Mouse (Mus musculus) cerebellum, adult (tissue): ENCODE data around the gene Kdm5a.

Source experiments
- ATAC-seq: cut with Nextera tagmentation; 2 replicates; pipeline ENCODE4 v1.9.2; 2017; ENCODE audit warnings: mild to moderate bottlenecking, moderate library complexity, mixed read lengths; ENCODE audit not compliant: insufficient number of reproducible peaks, low FRiP score, low TSS enrichment

Gene Kdm5a

DNA sequence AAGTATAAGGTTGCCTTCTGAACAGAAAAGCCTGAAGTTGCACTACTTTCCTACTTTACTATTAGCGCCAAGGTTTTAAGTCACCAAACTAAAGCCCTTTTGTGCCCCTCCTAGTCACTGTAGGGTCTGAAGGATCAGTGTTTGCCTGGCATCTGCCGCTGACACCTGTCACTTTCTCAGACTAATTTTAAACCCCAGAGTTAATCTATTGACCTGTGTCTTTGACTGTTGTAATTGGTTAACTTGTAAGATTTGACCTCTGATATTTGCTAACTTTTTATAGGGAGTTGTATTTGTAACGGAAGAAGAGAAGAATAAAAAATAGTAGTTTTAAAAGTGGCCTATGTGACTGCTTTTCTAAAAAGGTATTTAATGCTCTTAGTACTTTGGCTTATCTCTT lies 74.2 kb downstream of the Kdm5a start:
- ATAC-seq, result no peak

DNA sequence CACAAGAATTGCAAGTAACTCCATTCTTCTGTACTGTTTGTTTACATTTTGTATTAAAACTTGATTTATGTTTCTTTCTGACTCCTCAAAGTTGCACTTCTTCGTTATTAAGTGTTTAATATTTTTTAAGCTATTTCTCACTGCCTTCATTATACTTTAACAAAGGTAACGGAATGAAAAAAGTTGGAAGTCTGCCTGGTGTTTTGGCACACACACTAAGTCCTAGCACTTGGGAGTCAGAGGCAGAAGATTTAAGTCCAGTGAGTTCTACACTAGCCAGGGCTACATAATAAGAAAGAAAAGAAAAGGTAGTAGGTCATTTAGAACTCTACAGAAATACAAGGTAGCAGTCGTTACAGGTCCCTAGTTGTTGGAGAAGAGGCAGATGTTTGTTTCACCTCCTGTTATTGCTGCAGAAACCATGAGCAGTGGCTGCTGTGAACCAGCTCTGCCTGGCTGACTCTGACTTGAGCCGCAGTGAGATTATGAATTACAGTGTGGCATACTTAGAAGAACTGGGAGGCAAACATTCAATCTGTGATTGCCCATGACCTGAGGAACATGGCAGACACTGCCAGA lies 78.3 kb downstream of the Kdm5a start:
- ATAC-seq, result no peak

DNA sequence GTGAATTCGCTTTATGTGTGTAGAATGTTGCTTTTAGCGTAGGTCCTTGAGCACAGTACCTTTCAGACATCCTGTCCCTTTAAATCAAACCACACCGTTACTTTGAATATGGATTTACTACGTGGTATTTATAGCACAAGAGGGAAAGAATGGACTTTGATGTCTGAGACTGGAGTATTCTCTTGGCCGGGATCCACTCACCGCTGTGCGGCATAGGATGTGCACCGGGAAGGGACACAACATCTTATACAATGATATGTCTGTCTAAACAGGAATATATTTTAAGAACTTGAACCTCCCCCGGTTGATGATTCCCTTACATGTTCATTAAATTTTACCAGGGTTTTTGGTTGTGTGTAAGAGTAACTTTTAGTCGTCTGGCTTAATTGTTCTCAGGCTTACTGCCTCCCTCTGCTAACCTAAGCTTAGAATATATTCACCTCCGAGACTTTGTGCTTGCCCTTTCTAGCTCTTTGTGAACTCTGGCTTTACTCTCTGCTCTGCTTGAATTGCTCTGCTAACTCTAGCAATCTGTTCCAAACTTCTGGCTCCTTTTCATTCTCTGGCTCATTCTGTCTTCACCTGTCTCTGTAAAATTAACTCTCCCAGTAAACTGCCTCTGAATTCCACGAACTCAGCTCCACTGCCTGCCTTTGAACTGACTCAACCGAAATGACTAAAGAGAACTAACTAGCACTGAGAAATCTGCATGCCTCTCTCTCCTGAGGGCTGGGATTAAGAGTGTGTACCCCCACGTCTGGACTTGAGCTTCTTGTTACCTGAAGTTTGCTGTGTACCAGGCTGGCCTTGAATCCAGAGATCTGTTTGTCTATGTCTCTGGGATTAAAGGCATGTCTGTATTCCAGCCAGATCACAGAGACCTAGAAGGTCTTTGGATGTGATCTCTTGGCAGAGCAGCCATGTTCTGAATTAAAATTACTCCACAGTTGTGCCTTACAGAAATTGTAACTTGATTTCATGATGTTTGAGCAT lies 79.7 kb downstream of the Kdm5a start:
- ATAC-seq, result no peak

DNA sequence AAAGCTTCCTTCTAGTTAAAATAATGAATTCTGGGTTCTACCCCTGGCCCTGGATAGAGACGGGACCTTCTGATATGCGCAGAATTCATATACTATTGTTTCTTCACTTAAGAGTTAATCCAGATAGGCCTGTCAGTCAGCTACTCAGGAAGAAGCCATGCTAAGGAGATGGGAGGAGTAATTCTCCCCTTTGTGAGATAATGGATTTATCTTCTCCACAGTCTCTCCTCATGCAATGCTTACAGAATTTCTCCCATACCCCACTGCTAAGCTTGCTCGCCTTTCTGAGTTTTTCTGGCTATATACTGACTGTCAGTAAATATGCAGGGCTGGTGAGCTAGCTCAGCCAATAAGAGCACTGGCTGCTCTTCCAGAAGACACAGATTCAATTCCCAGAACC lies 86.3 kb downstream of the Kdm5a start:
- no peak for ATAC-seq

DNA sequence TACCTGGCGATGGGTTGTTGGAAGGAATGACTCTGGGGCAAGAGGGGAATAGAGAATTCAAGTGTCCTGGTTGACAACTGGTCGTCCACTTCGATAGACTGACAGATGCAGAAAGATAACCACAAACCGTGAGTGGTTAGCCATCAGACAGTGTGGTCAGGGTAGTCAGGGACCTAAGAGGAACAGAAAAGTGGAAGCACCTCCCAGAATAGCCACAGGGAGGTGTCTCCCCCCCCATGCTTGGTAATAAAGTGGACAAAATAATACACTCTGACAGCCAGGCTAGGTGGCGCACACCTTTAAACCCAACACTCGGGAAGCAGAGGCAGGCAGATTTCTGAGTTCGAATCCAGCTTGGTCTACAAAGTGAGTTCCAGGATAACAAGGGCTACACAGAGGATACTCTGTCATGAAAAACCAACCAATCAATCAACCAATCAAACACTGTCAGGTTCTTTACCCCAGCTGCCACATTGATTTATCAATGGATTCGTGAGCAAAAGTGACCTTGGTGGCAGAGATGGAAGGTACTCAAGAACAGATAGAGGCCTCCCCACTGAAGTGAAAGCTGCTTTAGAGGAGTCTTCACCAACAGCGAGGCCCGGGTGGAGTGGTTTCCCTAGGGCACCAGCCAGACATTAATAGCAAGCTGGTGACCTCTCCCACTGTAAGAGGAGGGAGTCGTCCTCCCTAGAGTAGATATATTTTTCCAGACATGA lies 88.6 kb downstream of the Kdm5a start:
- no peak for ATAC-seq

DNA sequence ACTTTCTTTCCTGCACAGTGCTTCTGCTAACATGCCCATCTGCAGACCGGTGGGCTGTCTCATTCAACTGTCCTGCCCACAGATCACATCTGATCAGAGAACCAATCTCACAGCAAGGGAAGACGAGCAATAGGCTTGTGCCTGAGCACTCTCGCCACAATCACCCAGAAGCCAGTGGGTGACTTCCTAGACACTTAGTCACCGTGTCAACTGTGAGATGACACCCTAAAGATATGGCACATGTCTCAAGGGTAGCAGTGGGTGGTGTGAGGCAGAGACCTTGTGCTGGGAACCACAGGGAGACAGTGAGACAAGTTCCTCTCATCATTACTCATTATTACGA lies 89.2 kb downstream of the Kdm5a start:
- ATAC-seq, result no peak

DNA sequence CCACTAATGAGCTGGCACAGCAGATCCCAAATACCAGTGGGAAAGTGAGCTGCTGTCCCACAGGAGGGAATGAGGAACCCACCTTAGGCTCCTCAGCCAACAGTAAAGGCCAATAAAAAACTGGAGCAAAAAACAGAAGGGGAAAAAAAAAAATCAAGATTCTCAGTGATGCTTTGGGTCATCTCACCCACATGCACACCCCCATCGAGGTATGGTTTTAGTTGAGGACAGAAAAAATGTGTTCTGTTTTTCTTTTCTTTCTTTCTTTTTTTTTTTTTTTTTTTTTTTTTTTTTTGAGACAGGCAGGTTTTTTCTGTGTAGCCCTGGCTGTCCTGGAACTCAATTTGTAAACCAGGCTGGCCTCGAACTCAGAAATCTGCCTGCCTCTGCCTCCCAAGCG lies 89.6 kb downstream of the Kdm5a start:
- no peak for ATAC-seq

DNA sequence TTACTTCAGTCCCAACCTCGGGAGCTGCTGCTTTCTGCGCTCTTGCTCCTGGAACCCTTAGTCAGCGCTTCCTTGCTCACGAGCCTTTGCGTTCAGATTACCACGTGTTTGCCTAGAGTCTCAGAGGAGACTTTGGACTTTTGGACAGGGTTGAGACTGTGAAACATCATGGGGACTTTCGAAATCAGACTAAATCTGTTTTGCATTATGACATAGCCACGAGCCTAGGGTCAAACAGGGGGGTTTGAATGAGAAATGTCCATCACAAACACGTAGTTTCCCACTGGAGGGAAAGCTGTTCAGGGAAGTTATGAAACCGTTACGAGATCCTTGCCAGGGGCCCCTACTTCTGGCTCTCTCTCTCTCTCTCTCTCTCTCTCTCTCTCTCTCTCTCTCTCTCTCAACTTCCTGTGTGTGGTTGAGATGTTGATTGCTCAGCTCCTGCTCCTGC lies 90.7 kb downstream of the Kdm5a start:
- ATAC-seq, result no peak

DNA sequence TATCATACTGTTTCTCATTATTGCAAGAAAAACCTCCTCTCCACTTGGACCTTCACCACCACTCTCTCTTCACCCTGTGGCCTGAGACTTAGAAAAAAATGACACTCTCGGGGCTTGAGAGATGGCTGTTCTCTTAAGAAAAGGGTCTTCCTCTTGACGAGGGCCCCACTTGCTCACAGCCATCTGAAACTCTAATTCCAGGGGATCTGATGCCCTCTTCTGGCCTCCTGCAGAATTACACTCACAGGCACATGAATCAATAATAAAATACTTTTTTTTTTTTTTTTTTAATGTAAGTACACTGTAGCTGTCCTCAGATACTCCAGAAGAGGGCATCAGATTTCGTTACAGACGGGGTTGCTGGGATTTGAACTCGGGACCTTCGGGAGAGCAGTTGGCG lies 93.2 kb downstream of the Kdm5a start:
- ATAC-seq, result no peak

DNA sequence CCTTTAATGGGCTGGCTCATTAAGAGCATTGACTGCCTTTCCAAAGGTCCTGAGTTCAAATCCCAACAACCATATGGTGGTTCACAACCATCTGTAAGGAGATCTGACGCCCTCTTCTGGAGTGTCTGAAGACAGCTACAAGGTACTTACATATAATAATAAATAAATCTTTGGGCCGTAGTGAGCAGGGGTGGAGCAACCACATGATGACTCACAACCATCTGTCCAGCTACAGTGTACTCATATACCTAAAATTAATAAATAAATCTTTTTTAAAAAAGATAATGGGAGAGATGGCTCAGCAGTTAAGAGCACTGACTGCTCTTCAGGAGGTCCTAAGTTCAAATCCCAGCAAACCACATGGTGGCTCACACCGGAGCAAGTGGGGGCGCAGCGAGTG lies 93.8 kb downstream of the Kdm5a start:
- no peak for ATAC-seq

DNA sequence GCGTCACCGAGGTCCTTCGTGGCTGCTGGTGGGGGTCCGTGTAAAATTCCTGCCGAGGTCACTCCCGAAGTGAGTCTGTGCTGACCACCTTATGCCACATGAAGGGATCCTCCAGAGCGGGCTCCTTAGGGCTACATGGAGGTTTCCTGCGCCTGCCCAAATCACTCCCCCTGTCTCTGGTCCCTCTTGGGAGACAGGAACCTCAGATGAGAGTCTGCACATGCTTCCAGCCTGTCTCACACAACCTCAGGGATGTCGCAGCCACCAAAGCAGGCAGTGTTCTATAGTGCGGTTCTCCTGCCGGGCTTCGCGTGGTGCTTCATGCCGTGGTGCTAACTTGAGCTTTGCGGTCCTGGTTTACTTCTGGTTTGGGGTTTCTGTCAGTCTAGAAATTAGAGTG lies 97.3 kb downstream of the Kdm5a start:
- ATAC-seq, result no peak

DNA sequence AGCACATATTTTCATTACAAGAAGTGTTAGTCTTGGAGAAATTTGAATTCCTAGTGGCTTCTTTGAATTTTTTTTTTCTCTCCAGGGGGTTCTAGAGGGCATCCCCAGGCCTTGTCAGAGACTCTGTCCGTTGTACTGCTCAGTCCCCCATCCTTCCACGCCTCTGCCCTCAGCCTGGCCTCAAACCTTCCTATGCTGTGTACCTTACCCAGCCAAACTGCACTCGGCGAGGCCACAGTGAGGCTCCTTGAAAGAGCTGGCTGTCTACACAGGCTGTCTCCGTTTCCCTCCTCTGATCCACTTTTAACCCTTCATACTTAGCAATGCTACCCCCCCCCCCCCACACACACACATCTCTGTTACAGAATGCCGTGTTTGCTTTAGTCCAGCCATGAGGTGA lies 98.3 kb downstream of the Kdm5a start:
- ATAC-seq, result no peak

DNA sequence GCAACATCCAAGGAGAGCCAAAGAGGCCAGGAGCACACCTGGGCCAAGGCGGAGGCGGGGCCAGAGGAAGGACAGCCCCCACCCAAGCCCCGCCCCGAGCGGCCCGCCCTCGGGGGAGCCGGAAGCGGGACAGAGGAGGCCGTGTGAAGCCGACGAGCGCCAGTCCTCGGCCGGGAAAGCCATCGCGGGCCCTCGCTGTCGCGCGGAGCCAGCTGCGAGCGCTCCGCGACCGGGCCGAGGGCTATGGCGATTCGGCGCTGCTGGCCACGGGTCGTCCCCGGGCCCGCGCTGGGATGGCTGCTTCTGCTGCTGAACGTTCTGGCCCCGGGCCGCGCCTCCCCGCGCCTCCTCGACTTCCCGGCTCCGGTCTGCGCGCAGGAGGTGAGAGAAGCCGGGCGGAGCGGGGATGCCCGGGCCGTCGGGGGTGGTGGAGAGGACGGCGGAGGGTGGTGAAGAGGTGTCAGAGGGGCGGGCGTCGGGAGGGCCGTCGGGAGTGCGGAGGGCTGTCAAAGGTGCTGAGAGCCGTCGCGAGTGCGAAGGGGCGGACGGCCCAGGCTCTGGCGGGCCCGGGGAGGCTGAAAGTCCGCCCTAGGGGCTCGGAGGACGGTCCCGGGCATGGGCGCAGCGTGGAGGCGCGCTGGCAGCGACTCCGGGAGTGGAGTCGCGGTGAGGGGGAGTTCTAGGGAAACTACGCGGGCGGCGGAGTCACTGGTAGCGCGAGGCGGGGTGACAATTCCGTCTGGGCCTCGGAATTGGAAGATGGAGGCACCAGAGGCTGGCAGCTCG lies 99.4 kb downstream of the Kdm5a start, which contains the start of gene Il17ra:
Gene Il17ra (plus strand): TSS at position 162 of the 786 bp plus-strand sequence.
- ATAC-seq, result 0 out of 2 replicates have a peak, but pooled peaks have one; percentile 31

DNA sequence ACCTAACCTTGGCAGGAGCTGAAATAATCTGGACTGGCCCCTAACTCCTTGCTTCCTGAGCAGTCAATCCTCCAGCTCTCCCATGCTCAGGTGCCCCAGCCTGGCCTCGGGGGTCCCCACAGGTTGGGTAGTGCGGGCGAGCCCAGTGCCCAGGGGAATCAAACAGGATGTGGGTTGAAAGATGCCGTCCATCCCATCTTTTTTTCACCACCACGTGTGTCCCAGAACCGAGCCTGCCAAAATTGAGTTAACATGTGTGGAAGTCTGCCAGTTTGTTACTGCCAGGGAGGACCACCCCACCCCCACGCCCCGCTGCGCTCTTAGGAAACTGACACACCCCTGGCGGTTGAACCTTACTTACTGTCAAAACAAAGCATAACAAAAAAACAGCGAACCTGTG lies 100.0 kb downstream of the Kdm5a start:
- no peak for ATAC-seq

DNA sequence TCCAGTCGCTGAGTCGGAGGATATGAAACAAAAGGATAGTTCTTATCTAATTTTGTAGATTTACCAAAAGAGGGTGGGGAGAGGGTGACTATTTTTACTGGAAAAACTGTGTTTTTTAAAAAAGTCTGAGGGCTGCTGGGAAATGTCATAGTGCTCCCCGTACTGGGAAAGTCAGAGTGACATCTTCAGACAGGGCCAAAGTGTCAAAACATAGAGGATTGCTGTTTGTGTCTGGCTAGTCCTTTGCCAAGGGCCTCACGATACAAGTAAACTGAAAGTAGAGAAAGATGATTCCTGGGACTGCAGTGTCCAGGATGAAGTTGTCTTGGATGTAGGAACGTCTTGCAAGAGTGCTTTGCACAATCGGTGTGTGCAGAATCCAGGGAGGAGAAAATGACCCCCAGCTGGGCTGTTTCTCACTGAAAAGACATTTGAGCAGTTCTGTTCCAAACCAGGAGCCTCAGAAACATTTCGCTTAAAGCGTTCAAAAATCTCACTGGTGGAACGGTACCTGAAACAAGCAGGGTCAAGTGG lies 100.5 kb downstream of the Kdm5a start:
- no peak for ATAC-seq

DNA sequence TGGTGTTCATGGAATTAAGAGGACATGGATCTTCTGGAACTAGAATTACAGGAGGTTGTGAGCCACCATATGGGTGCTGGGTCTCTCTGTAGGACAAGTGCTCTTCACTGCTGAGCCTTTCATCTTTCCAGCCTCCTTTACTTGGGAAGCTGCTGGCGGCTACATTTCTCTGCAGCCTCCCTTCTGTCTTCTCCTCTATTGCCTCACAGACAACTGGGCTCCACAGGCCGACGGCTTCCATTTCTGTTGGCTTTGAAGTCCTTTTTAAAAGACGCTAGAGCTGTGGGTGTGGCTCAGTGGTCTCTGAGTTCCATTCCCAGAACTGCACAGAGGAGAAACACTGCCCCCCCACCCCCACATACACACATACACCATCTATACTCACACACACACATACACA lies 101.5 kb downstream of the Kdm5a start:
- ATAC-seq, result no peak

DNA sequence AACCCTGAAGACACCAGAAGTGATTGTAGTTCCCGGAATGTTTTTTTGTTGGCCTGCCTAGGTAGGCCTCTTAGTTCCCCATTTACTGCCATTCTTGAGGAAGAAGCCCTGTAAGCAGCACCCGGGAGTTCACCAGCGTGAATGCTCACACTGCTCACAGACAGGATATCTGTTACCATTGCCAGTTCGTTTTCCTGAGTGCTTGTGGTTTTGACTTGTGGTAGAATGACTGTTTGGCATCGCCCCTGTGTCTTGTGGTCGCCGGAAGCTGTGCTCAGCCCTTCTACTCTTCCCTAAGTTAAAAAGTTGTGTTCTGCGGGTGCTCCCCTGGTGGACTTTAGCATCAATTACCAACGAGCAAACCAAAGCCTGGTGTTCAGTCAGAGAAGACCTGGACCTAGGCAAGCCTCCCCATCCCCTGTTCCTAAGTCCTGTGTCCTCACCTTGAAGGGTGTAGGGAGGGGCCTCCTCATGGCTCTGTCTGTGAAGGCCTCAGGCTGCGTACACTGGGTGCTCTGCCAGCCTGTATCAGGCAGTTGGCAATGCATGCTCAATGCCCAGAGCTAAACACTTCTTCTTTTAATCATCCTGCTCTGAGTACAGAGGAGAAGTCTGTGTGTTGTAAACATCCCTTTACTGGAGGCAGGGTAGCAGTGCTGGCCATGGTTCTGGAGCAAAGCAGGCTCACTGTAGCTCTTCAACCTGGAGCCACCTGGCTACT lies 102.8 kb downstream of the Kdm5a start:
- no peak for ATAC-seq

DNA sequence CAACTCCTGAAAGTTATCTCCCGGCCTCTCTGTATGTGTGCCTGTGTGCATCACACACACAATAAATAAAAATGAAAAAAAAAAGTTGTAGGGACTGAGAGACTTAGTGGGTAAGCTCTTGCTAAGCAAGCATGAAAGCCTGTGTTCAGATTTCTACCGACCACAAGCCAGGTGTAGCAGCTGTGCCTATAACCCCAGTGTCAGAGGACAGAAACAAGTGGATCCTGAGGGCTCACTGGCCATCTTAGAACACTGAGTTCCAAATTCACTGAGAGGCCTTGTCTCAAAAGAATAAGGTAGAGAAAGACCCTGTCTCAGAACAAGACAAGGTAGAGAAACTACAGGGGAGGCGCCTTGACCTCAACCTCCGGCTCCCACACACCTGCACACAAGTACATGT lies 104.3 kb downstream of the Kdm5a start:
- ATAC-seq, result no peak

DNA sequence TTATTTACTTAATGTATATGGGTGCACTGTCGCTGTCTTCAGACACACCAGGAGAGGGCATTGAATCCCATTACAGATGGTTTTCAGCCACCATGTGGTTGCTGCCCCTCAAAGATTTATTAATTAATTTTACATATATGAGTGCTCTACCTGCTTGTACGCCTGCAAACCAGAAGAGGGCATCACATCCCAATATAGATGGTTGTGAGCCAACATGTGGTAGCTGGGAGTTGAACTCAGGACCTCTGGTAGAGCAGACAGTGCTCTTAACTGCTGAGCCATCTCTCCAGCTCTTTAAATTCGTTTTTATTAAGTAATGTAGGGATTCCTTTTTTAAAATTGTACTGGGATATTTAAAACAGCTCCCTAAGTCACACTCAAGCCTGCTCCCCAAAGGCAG lies 105.3 kb downstream of the Kdm5a start:
- no peak for ATAC-seq

DNA sequence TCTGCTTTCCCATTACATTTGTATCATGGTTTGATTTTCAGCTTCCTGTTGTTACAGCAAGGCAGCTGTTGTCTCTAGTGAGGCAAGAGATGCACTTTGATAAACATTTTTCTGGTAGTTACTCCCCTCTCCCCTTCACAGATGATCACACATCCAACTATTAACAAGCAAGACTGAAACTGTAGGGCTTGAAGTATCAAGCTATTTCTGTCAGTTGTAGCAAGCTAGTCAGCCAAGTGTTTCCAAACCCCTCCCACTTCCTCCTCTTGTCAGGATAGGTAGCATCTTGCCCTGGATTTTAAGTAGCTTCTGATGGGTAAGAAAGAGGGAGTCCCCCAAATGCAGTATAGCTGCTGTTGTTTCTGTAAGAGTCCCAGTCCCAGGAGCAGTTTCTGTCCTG lies 105.8 kb downstream of the Kdm5a start:
- no peak for ATAC-seq
